Mouse (Mus musculus): ENCODE results near the gene Iqcf1.

GRCm38 (mm10) chr9:106531833-106532232, 32.1 kb downstream of the Iqcf1 start:
- TF ChIP-seq TAL1 (IDR thresholded peaks at IDR 0.05; ENCODE audit: low read length): no peak
- TF ChIP-seq GATA1 (IDR thresholded peaks at IDR 0.05; ENCODE audit: low read length): no peak

Data from erythroblast, embryonic 14.5 days (primary cell).